Mouse (Mus musculus): ENCODE measurements around the gene Zfp329.
"Not testable (repeated sequence)": the region's sequence is repeated elsewhere in the genome, so short reads cannot be mapped to it uniquely, and the experiment has no call there.

Gene Zfp329

GRCm38 (mm10) chr7:12818521-12819295, at the start of gene Zfp329:
Gene Zfp329, minus strand, starts transcription at chr7:12818858.
- DNase-seq = peak; percentile 87 to 90

- DNase-seq = no peak
These were observed 17.1 kb upstream of the Zfp329 start for GRCm38 (mm10) chr7:12835779-12836178.

GRCm38 (mm10) chr7:12835193-12835671, 16.6 kb upstream of the Zfp329 start:
- DNase-seq = peak; percentile 7 to 11

- peak; percentile 85 to 89 for DNase-seq
These were observed 15.8 kb upstream of the Zfp329 start, which contains the start of gene Zfp110 for GRCm38 (mm10) chr7:12834162-12835120. Gene Zfp110, plus strand, starts transcription at chr7:12834761.

DNA sequence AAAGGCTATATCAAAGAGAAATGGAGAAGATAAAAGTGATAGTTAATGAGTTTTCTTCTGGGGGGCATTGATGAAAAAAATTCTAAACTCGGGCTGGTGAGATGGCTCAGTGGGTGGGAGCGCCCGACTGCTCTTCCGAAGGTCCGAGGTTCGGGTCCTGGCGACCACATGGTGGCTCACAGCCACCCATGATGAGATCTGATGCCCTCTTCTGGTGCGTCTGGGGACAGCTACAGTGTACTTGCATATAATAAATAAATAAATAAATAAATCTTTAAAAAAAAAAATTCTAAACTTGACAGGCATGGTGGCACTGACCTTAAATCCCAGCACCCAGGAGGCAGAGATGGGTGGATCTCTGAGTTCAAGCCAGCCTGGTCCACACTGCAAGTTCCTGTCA, 3.1 kb downstream of the Zfp329 start:
- no peak for DNase-seq

GRCm38 (mm10) chr7:12803727-12804071, 15.0 kb downstream of the Zfp329 start:
- DNase-seq = no peak

DNA sequence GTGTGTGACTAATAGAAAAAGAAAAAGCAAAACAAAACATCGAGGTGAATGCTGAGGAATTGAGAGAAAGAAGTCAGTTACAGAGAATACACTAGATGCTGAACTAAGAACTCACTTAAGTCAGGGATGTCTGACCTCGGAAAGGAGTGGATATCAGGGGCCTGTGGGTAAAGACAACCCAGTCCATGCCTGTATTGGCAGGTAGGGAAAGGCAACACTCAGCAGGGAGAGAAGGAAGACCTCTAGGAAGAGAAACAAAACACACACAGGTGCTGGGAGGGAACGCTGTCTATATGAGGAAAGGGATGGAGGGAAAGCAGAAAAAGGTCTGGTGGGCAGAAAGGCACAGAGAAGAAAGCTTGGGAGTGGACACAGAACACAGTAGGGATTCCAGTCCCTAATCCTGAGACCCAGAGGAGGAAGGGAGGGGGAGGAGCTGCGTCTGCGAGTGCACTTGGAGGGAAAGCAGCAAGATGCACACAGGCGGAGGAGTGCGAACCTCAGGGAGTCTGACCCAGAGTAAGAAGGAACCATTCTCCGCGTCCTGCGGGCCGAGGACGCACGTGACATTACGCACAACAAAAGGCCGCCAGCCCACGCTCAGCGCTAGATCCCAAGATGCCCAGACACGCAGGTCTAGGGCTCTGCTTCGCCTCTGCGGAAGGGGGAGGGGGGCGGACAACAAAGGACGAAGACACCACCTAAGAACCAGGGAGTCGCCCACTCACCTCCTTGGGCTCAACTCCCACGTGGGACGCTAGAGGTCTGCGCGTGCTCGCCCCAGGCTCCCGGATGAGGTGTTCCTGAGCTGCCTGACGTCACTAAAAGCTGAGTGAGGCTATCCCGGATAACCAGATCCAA, 15.6 kb downstream of the Zfp329 start, which contains the start of gene Zscan18:
TSS of gene Zscan18 (minus strand) at position 770 of the 861 bp plus-strand sequence.
- DNase-seq = peak; percentile 14 to 36

DNA sequence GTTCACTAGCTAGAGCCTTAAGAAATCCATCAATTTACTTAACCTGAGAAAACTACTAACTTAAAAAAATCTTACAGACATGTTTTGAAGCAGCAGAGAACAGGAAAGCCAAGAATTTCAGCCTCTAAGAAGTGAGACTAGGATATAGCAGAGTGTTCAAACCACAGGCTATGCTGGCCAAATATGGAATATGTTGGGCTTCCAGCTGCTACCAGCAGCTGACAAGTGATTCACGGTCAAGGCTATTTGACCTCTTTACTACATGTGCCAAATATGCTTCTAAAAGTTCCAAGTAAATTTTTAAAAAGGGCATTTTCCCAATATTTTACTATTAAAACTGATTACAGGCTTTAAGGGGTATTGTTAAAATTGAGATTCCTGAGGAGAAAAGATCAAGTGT, 19.1 kb downstream of the Zfp329 start:
- no peak for DNase-seq

- no peak for DNase-seq
These were observed 20.7 kb downstream of the Zfp329 start for GRCm38 (mm10) chr7:12797971-12798370.

DNA sequence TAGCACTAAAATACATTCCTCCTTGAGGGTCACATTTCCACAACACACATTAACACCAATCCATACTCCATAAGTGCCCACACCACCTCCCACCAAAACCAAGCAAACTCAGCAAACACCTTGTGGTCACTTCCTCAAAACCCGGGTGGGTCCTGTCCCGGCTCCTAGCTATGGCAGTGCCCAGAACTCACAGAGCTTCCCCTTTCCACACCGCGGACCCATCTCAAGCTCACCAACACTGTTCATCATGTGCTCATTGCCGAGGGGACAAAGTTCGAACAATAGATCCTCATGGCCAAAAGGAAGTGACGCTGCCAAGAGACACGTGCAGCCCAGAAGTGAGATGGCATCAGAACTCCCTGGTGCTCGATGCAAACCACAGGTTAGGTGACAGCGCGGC, 26.0 kb downstream of the Zfp329 start:
- DNase-seq = not testable (repeated sequence)

DNA sequence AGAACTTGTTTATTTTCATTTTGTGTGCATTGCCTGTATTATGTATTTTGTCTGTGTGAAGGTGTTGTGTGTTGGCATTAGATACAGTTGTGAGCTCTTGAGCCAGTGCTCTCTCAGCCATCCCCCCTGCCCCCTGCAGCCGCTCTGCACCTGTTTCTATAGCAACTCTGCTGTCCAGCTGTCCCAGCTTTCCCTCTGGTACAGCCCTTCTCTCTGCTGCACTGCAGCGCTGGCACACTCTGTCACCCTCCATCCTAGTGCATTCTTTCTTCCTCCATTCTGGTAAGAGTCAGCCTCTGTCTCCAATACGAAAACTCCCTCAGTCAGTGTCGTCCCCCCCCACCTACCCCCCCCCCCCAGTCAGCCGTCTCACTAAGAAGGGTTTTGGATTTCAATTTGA, 30.6 kb downstream of the Zfp329 start:
- DNase-seq = no peak

- no peak for DNase-seq
These were observed 31.3 kb downstream of the Zfp329 start for GRCm38 (mm10) chr7:12787333-12787732.

- DNase-seq = peak; percentile 19 to 48
These were observed 38.4 kb downstream of the Zfp329 start for GRCm38 (mm10) chr7:12780151-12780830.

GRCm38 (mm10) chr7:12779782-12780150, 38.9 kb downstream of the Zfp329 start:
- DNase-seq = no peak

DNA sequence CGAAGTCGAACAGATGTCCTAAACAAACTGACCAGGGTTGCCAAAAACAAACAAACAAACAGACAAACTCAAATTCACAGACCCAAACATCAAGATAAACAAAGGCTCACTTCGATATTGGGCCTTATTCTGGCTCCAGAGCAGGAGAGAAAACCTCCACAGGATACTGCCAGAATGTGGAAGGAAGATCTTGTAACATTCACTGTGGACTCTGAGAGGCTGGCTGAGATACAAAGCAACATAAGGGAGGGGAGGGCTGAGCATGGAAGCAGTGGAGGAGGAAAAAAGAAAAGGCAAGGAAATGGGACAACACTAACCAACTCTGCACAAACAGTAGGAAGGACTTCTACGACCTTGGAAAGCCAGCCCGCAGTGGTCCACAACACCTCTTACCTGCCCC, 39.5 kb downstream of the Zfp329 start:
- no peak for DNase-seq

DNA sequence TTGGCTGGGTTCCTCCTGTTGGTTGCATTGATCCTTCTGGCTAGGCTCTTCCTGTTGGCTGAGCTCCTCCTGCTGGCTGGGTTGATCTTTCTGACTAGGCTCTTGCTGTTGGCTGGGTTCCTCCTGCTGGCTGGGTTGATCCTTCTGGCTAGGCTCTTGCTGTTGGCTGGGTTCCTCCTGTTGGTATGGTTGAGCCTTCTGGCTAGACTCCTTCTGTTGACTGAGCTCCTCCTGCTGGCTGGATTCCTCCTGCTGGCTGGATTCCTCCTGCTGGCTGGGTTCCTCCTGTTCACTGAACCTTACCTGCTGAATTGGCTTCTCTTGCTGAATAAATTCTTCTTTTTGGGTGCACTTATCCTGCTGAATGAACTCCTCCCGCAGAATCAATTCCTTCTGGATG, 44.1 kb downstream of the Zfp329 start:
- peak; percentile 73 to 88 for DNase-seq

DNA sequence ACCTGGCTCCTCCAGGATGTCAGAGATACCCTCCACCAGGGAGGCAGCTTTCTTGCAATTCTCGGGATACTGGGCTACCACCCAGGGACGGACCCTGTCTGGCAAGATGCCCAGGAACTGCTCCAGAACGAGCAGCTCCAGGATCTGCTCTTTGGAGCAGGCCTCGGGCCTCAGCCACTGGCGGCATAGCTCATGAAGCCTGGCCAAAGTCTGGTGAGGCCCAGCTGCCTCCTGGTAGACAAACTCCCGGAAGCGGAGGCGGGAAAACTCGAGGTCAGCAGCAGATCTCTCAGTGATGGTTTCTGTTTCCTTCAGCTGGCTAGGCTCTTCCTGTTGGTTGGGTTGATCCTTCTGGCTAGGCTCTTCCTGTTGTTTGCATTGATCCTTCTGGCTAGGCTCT, 44.5 kb downstream of the Zfp329 start:
- DNase-seq = no peak
